In genomic region chr1:188541492-188541891, GRCm38 (mm10) we compare ENCODE assay signal across 16 mouse cellular contexts.
"Had no signal": no experiment of that assay in that cellular context is flagged by ENCODE, and none has a peak within 500 bp of the region (broad histone marks: within the 10 kb centered on the region; RNA-seq: fewer than 3 reads in every experiment).

No protein-coding gene starts in this region.

- DNase-seq: lung, adult 18-20 months; lung, embryonic 14.5 days; lung, postnatal 10 days; lung, postnatal 36 days; right cerebral cortex, adult 18-20 months; right cerebral cortex, postnatal 25 days; right cerebral cortex, postnatal 4 days; spleen, adult 18-20 months; thymus, adult 18-20 months; thymus, postnatal 14 days; thymus, postnatal 36 days had no signal

- H3K4me1 ChIP-seq: midbrain, embryonic 13.5 days; midbrain, embryonic 15.5 days; neural tube, embryonic 12.5 days had no signal

- H3K27ac ChIP-seq: macrophage; midbrain, embryonic 13.5 days; midbrain, embryonic 15.5 days; neural tube, embryonic 12.5 days had no signal

- H3K4me3 ChIP-seq: megakaryocyte, embryonic 14.5 days; midbrain, embryonic 13.5 days; midbrain, embryonic 15.5 days; neural tube, embryonic 12.5 days had no signal

- H3K9me3 ChIP-seq: midbrain, embryonic 13.5 days; midbrain, embryonic 15.5 days; neural tube, embryonic 12.5 days had no signal

- H3K27me3 ChIP-seq: megakaryocyte, embryonic 14.5 days; midbrain, embryonic 13.5 days; midbrain, embryonic 15.5 days; neural tube, embryonic 12.5 days had no signal

- H3K36me3 ChIP-seq: midbrain, embryonic 13.5 days; midbrain, embryonic 15.5 days; neural tube, embryonic 12.5 days had no signal
